Mouse (Mus musculus) forebrain, embryonic 14.5 days (tissue): ENCODE measurements around the gene Olfr1294. TPM values are rescaled to one million over a fixed set of nuclear protein-coding genes. Genes with fewer than 3 reads are reported as not detected.

Experiments
- ATAC-seq: fragments of 200-750 bp; cut with Nextera tagmentation; 2 replicates; pipeline ENCODE4 v1.8.0; 2017; ENCODE audit warnings: mild to moderate bottlenecking, moderate library complexity
- DNase-seq: peaks from one replicate; pipeline ENCODE4 v3.0.0-alpha.2; 2015; ENCODE audit warnings: low spot score
- H3K27ac ChIP-seq: fragments of 300-500 bp; sonication (generic); 2 replicates; pipeline ENCODE4 v1.5.1; 2014; ENCODE audit warnings: low read depth, mild to moderate bottlenecking, control low read depth, low read length, moderate library complexity
- H3K27me3 ChIP-seq: fragments of 300-500 bp; sonication (generic); replicated peaks from 2 replicates; pipeline ENCODE4 v1.6.1; 2014; ENCODE audit warnings: low read length, control low read depth, mixed read lengths; ENCODE audit not compliant: control insufficient read depth, insufficient read depth
- H3K36me3 ChIP-seq: fragments of 300-500 bp; sonication (generic); 2 replicates; pipeline ENCODE4 v1.6.1; 2014; ENCODE audit warnings: low read length, control low read depth; ENCODE audit not compliant: control insufficient read depth, insufficient read depth
- H3K4me1 ChIP-seq: fragments of 300-500 bp; sonication (generic); 2 replicates; pipeline ENCODE4 v1.6.1; 2014; ENCODE audit warnings: antibody characterized with exemption, low read length, control low read depth; ENCODE audit not compliant: control insufficient read depth, insufficient read depth
- H3K4me2 ChIP-seq: fragments of 300-500 bp; sonication (generic); 2 replicates; pipeline ENCODE4 v1.6.1; 2014; ENCODE audit warnings: mild to moderate bottlenecking, control low read depth, low read length
- H3K4me3 ChIP-seq: fragments of 300-500 bp; sonication (generic); 2 replicates; pipeline ENCODE4 v1.5.1; 2014; ENCODE audit warnings: low read depth, low read length, control low read depth
- H3K9ac ChIP-seq: fragments of 300-500 bp; sonication (generic); 2 replicates; pipeline ENCODE4 v1.6.1; 2014; ENCODE audit warnings: mild to moderate bottlenecking, low read length, control low read depth, moderate library complexity
- H3K9me3 ChIP-seq: fragments of 300-500 bp; sonication (generic); replicated peaks from 2 replicates; pipeline ENCODE4 v1.6.1; 2016; ENCODE audit warnings: low read length, control low read depth, mixed read lengths; ENCODE audit not compliant: control insufficient read depth
- WGBS: fragments of 180-500 bp; shearing (Covaris S2); extraction: QIAGEN DNeasy Blood & Tissue Kit; methylation state at CpG from one replicate; pipeline ENCODE4 v1.1.7; 2014; 5-methylcytosine and 5-hydroxymethylcytosine counted together
- polyA plus RNA-seq: library from polyadenylated mRNA; unstranded; fragments of >200 nt; fragmentation: Nextera tagmentation; extraction: Ambion mirVana; gene quantifications from 2 replicates; pipeline ENCODE4 v1.2.1, GENCODE M21; 2014

Gene Olfr1294
- not detected in 2 replicates for polyA plus RNA-seq

DNA sequence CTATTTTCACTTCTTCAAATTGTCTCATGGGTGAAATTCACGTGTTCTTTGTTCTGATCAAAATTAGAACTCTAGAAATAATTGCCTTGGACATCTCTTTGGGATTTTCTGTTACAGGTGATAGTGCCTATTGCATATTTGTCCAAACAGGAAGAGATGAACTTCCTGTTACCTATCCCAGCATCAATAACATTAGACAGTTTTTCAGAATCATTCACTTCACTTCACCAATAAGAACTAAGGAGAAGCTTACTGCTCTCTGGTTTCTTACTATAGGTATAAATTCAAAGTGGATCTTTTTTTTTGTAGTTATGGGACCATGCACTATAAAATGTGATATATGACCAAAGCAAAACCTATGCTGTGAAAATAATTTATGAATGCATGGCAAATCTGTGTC lies at the start of gene Olfr1294:
TSS of gene Olfr1294 (minus strand) at position 101 of the 400 bp plus-strand sequence.
- H3K27ac ChIP-seq: no peak within 1 kb of the TSS
- DNase-seq (no peak), ATAC-seq (no peak)
- H3K27me3 ChIP-seq: no peaks in the 10 kb centered on the region
- H3K4me3 ChIP-seq: no peak within 1 kb of the TSS
- H3K9ac ChIP-seq: no peak within 1 kb of the TSS
- H3K36me3 ChIP-seq: no peaks in the 10 kb centered on the region
- no peak within 1 kb of the TSS for H3K4me2 ChIP-seq
- no peaks in the 10 kb centered on the region for H3K9me3 ChIP-seq
- no peaks in the 10 kb centered on the region for H3K4me1 ChIP-seq
- WGBS: 46% methylated on average over 1 of the region's 1 CpGs

GRCm38 (mm10) chr2:111569581-111569980 lies 29.5 kb upstream of the Olfr1294 start, which contains the start of gene Olfr1295:
Olfr1295 (minus strand) TSS chr2:111569681.
- DNase-seq: no peak
- ATAC-seq: no peak
- H3K4me2 ChIP-seq: no peak within 1 kb of the TSS

GRCm38 (mm10) chr2:111524903-111525302 lies 15.2 kb downstream of the Olfr1294 start, which contains the start of gene Olfr1293-ps:
Olfr1293-ps (plus strand) TSS chr2:111525203.
- 93% methylated on average over 1 of the region's 1 CpGs for WGBS
- H3K4me1 ChIP-seq: no peaks in the 10 kb centered on the region
- no peaks in the 10 kb centered on the region for H3K9me3 ChIP-seq
- H3K4me3 ChIP-seq: no peak within 1 kb of the TSS
- H3K9ac ChIP-seq: no peak within 1 kb of the TSS
- no peak within 1 kb of the TSS for H3K4me2 ChIP-seq
- no peak within 1 kb of the TSS for H3K27ac ChIP-seq
- DNase-seq: no peak
- ATAC-seq: no peak
- no peaks in the 10 kb centered on the region for H3K27me3 ChIP-seq
- no peaks in the 10 kb centered on the region for H3K36me3 ChIP-seq

More at GRCm38 (mm10) chr2:111569581-111569980, 29.5 kb upstream of the Olfr1294 start, which contains the start of gene Olfr1295:
- H3K9me3 ChIP-seq: no peaks in the 10 kb centered on the region
- no peak within 1 kb of the TSS for H3K27ac ChIP-seq
- no peaks in the 10 kb centered on the region for H3K27me3 ChIP-seq
- no peak within 1 kb of the TSS for H3K9ac ChIP-seq
- no peaks in the 10 kb centered on the region for H3K4me1 ChIP-seq
- H3K4me3 ChIP-seq: no peak within 1 kb of the TSS
- no peaks in the 10 kb centered on the region for H3K36me3 ChIP-seq

DNA sequence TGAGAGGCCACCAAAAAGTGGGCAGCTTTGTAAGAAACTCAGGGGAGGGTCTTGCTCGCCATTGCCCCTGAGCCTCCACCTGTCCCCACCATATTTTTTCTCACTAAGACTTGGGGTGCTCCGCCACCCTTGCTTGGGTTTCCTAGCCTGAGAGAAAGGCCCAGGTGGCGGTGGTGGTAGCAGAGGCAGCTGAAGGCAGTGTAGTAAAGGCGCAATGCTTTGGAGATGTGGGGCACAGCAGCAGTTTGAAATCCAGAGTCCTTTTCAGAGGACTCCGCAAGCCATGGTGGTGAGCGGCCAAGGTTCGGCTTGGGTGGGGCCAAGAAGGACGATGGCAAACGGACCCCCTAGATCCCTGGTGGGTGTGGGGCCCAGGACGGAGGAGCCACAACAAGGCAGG lies 22.6 kb downstream of the Olfr1294 start:
- 91% methylated on average over 10 of the region's 10 CpGs for whole genome bisulfite sequencing
- Histone ChIP-seq H3K4me3 (no peak overlapping the region), H3K27ac (no peak overlapping the region), H3K27me3 (no peaks in the 10 kb centered on the region), H3K4me1 (no peaks in the 10 kb centered on the region), H3K9ac (no peak overlapping the region), H3K9me3 (no peaks in the 10 kb centered on the region), H3K4me2 (no peak overlapping the region), H3K36me3 (no peaks in the 10 kb centered on the region)
- ATAC-seq (no peak), DNase-seq (no peak)

DNA sequence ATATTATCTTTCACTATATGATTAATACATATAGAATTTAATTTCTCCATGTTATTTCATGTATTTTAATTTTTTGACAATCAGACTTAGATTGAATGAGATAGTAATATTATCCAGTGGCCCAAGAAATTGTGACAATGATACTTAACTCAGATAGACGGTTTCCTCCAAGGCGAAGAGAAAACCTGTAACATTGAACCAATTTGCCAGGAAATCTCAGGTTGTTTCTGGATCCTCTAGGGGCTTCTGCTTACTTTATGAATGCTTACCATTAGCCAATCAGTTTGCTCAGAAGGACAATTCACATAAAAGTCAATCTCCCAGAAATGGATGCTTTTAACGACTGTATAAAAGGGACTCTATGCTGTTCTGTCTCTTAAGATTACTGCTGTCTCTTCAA lies 43.2 kb downstream of the Olfr1294 start, which contains the start of gene Olfr1291-ps1:
TSS of gene Olfr1291-ps1 (plus strand) at position 301 of the 400 bp plus-strand sequence.
- no peaks in the 10 kb centered on the region for H3K36me3 ChIP-seq
- no peaks in the 10 kb centered on the region for H3K27me3 ChIP-seq
- H3K9me3 ChIP-seq: no peaks in the 10 kb centered on the region
- no peak within 1 kb of the TSS for H3K4me3 ChIP-seq
- H3K4me1 ChIP-seq: no peaks in the 10 kb centered on the region
- 88% methylated on average over 3 of the region's 3 CpGs for WGBS
- ATAC-seq: no peak
- no peak within 1 kb of the TSS for H3K27ac ChIP-seq
- no peak within 1 kb of the TSS for H3K4me2 ChIP-seq
- H3K9ac ChIP-seq: no peak within 1 kb of the TSS
- no peak for DNase-seq

GRCm38 (mm10) chr2:111493729-111494128 lies 46.4 kb downstream of the Olfr1294 start, which contains the start of gene Olfr1290:
Olfr1290 (minus strand) TSS chr2:111493829.
- no peaks in the 10 kb centered on the region for H3K36me3 ChIP-seq
- 82% methylated on average over 5 of the region's 5 CpGs for WGBS
- no peaks in the 10 kb centered on the region for H3K9me3 ChIP-seq
- DNase-seq: no peak
- H3K27ac ChIP-seq: no peak within 1 kb of the TSS
- no peak for ATAC-seq
- H3K4me3 ChIP-seq: no peak within 1 kb of the TSS
- no peaks in the 10 kb centered on the region for H3K4me1 ChIP-seq
- H3K9ac ChIP-seq: no peak within 1 kb of the TSS
- H3K4me2 ChIP-seq: no peak within 1 kb of the TSS
- H3K27me3 ChIP-seq: no peaks in the 10 kb centered on the region

Other genes with a start within 250 kb of the Olfr1294 start
- not detected in 2 replicates for gene Olfr1279, start 239.7 kb downstream of the Olfr1294 start, polyA plus RNA-seq
- not detected in 2 replicates for gene Olfr1280, start 226.3 kb downstream of the Olfr1294 start, polyA plus RNA-seq
- gene Olfr1281, start 213.8 kb downstream of the Olfr1294 start, polyA plus RNA-seq: not detected in 2 replicates
- gene Olfr1282, start 204.2 kb downstream of the Olfr1294 start, polyA plus RNA-seq: not detected in 2 replicates
- gene Olfr1283, start 173.5 kb downstream of the Olfr1294 start, polyA plus RNA-seq: not detected in 2 replicates
- gene Olfr1284, start 164.8 kb downstream of the Olfr1294 start, polyA plus RNA-seq: not detected in 2 replicates
- gene Olfr1286, start 117.2 kb downstream of the Olfr1294 start, polyA plus RNA-seq: not detected in 2 replicates
- not detected in 2 replicates for gene Olfr1287, start 91.1 kb downstream of the Olfr1294 start, polyA plus RNA-seq
- not detected in 2 replicates for gene Olfr1288, start 66.2 kb downstream of the Olfr1294 start, polyA plus RNA-seq
- gene Olfr1289, start 59.5 kb downstream of the Olfr1294 start, polyA plus RNA-seq: not detected in 2 replicates
- not detected in 2 replicates for gene Olfr1290, start 46.5 kb downstream of the Olfr1294 start, polyA plus RNA-seq
- not detected in 2 replicates for gene Olfr1291-ps1, start 43.1 kb downstream of the Olfr1294 start, polyA plus RNA-seq
- gene Olfr1293-ps, start 15.1 kb downstream of the Olfr1294 start, polyA plus RNA-seq: not detected in 2 replicates
- gene Olfr1295, start 29.4 kb upstream of the Olfr1294 start, polyA plus RNA-seq: not detected in 2 replicates
- not detected in 2 replicates for gene Olfr1297, start 86.2 kb upstream of the Olfr1294 start, polyA plus RNA-seq
- not detected in 2 replicates for gene Olfr1298, start 108.9 kb upstream of the Olfr1294 start, polyA plus RNA-seq
- not detected in 2 replicates for gene Olfr1299, start 121.1 kb upstream of the Olfr1294 start, polyA plus RNA-seq
- not detected in 2 replicates for gene Olfr1301, start 210.7 kb upstream of the Olfr1294 start, polyA plus RNA-seq
- not detected in 2 replicates for gene Olfr1302, start 237.1 kb upstream of the Olfr1294 start, polyA plus RNA-seq